In the genomic region with DNA sequence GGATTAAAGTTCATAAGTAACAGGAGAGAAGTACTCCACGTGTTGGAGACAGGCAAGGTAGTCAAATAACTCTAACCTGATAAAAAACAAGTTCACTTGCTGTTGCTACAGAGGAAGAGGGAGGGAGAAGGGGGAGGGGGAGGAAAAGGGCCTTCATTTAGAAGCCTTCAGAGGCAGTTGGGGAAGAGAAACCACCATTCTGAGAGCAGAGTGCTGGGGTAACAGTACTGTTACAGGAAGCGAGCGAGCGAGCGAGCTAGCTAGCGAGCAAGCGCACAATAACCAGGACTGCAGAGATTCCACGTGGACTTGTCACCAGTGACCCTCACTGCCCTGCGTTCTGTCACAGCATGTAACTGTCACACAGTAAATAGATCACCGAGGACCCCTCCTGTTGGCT, we compare ENCODE assay signal across 9 mouse cellular contexts. TPM values are rescaled to one million over a fixed set of nuclear protein-coding genes. Genes with fewer than 3 reads are reported as not detected.
A peak's percentile ranks its signal among the peaks of the same experiment; 100 is the strongest.
DNase-seq lines count a peak whose midpoint lies in the region; ATAC-seq lines count a peak whose summit lies in the region.
"Had no signal": no experiment of that assay in that cellular context is flagged by ENCODE, and none has a peak within 500 bp of the region (broad histone marks: within the 10 kb centered on the region; RNA-seq: fewer than 3 reads in every experiment).

No protein-coding gene starts in this region.

- H3K4me2 ChIP-seq in heart, embryonic 15.5 days: peak overlapping the region; percentile 19
- H3K4me2 ChIP-seq: embryonic facial prominence, embryonic 12.5 days had no signal

- DNase-seq in heart, embryonic 10.5 days (ENCODE audit: low spot score): no peak
- DNase-seq in retina, postnatal 1 day: peak; percentile 49
- no peak for DNase-seq in frontal cortex, adult 2 months (ENCODE audit: extremely low spot score in 1 of 2, low spot score in 1 of 2)
- DNase-seq in cerebellum, postnatal 36 days: no peak
- DNase-seq in gastrocnemius, postnatal 10 days: no peak

- H3K9ac ChIP-seq in heart, embryonic 15.5 days: no peak overlapping the region
- H3K9ac ChIP-seq: embryonic facial prominence, embryonic 12.5 days had no signal

- peak overlapping the region; percentile 27 for H3K27ac ChIP-seq in heart, embryonic 15.5 days
- no peak overlapping the region for H3K27ac ChIP-seq in heart, embryonic 10.5 days
- H3K27ac ChIP-seq: embryonic facial prominence, embryonic 12.5 days had no signal

- peaks cover 9% of the 10 kb centered on the region for H3K4me1 ChIP-seq in heart, embryonic 15.5 days (replicated peaks)
- H3K4me1 ChIP-seq in heart, embryonic 10.5 days: peaks cover 11% of the 10 kb centered on the region

- no peak overlapping the region for H3K4me3 ChIP-seq in heart, embryonic 15.5 days
- H3K4me3 ChIP-seq in heart, embryonic 10.5 days: no peak overlapping the region
- H3K4me3 ChIP-seq: embryonic facial prominence, embryonic 12.5 days had no signal

- H3K27me3 ChIP-seq in heart, embryonic 15.5 days: no peaks in the 10 kb centered on the region
- H3K27me3 ChIP-seq in heart, embryonic 10.5 days (ENCODE audit: insufficient read depth, poor library complexity, severe bottlenecking): no peaks in the 10 kb centered on the region
- H3K27me3 ChIP-seq: embryonic facial prominence, embryonic 12.5 days had no signal

- WGBS in heart, embryonic 15.5 days: 25% methylated on average over 10 of the region's 10 CpGs
- 24% methylated on average over 10 of the region's 10 CpGs for WGBS in heart, embryonic 10.5 days

- no peak for ATAC-seq in heart, embryonic 15.5 days (replicated peaks; ENCODE audit: insufficient number of reproducible peaks, insufficient read depth, low FRiP score, low read depth)
- ATAC-seq in CD4-positive, CD25-positive, alpha-beta regulatory T cell, adult 4 months: peak; percentile 92
- ATAC-seq in hematopoietic stem cell, adult 5-6 weeks (replicated peaks in 1 of 2; ENCODE audit: insufficient read depth in 1 of 2, low FRiP score in 2 of 2, low TSS enrichment in 1 of 2, low read depth in 1 of 2, poor library complexity in 2 of 2, severe bottlenecking in 2 of 2): peak; percentile 60 to 91

- H3K9me3 ChIP-seq in heart, embryonic 15.5 days (replicated peaks): no peaks in the 10 kb centered on the region
- H3K9me3 ChIP-seq in heart, embryonic 10.5 days: no peaks in the 10 kb centered on the region
- H3K9me3 ChIP-seq: embryonic facial prominence, embryonic 12.5 days had no signal

- no peaks in the 10 kb centered on the region for H3K36me3 ChIP-seq in heart, embryonic 15.5 days
- H3K36me3 ChIP-seq in heart, embryonic 10.5 days: no peaks in the 10 kb centered on the region
- H3K36me3 ChIP-seq: embryonic facial prominence, embryonic 12.5 days had no signal

RNA-seq across cellular contexts. Expression of a gene that starts 27.6 kb away (rescaled TPM):
- polyA plus RNA-seq in heart, embryonic 15.5 days (2015; fragmentation: Nextera tagmentation; extraction: Ambion mirVana): 6.9 and 10.0 TPM in 2 replicates
- 0.35 and 0.53 TPM in 2 replicates for polyA plus RNA-seq in heart, embryonic 10.5 days (2016; fragmentation: Nextera tagmentation; extraction: Ambion mirVana)
- polyA plus RNA-seq in CD4-positive, CD25-positive, alpha-beta regulatory T cell, adult 4 months (2017; shearing (Covaris generic)): 10 to 100 TPM; 17.3 to 17.4 TPM
- not detected in 2 replicates for total RNA-seq in hematopoietic stem cell, adult 5-6 weeks (2017)
- polyA plus RNA-seq in frontal cortex, adult 2 months (2012; rRNA removed): 141 and 182 TPM in 2 replicates
- under 1 TPM; 0.40 to 0.79 TPM for total RNA-seq in gastrocnemius, postnatal 10 days (2021)

RNA-seq across cellular contexts. Expression of a gene that starts 59.8 kb away (rescaled TPM):
- polyA plus RNA-seq in heart, embryonic 15.5 days (2015; fragmentation: Nextera tagmentation; extraction: Ambion mirVana): 33.8 and 38.1 TPM in 2 replicates
- polyA plus RNA-seq in heart, embryonic 10.5 days (2016; fragmentation: Nextera tagmentation; extraction: Ambion mirVana): 39.6 and 52.5 TPM in 2 replicates
- 100 to 1,000 TPM; 191 to 247 TPM for polyA plus RNA-seq in CD4-positive, CD25-positive, alpha-beta regulatory T cell, adult 4 months (2017; shearing (Covaris generic))
- 234 and 248 TPM in 2 replicates for total RNA-seq in hematopoietic stem cell, adult 5-6 weeks (2017)
- polyA plus RNA-seq in frontal cortex, adult 2 months (2012; rRNA removed): 140 and 147 TPM in 2 replicates
- 10 to 100 TPM; 36.0 to 44.4 TPM for total RNA-seq in gastrocnemius, postnatal 10 days (2021)
